Mouse (Mus musculus) midbrain, postnatal 0 days (tissue): ENCODE measurements around the gene Irf8. TPM values are rescaled to one million over a fixed set of nuclear protein-coding genes. Genes with fewer than 3 reads are reported as not detected.
"Not testable (repeated sequence)": the region's sequence is repeated elsewhere in the genome, so short reads cannot be mapped to it uniquely, and the experiment has no call there.

ENCODE experiments used
- ATAC-seq: fragments of 200-750 bp; cut with Nextera tagmentation; 2 replicates; pipeline ENCODE4 v1.8.0; 2017; ENCODE audit warnings: moderate number of reproducible peaks, mild to moderate bottlenecking, moderate TSS enrichment, moderate library complexity; ENCODE audit not compliant: low FRiP score
- DNase-seq: peaks from one replicate; pipeline ENCODE4 v3.0.0-alpha.2; 2015; ENCODE audit warnings: low spot score
- H3K27ac ChIP-seq: fragments of 300-500 bp; sonication (generic); 2 replicates; pipeline ENCODE4 v1.5.1; 2014; ENCODE audit warnings: low read depth, mild to moderate bottlenecking, low read length, mixed read lengths
- H3K27me3 ChIP-seq: fragments of 300-500 bp; sonication (generic); 2 replicates; pipeline ENCODE4 v1.6.1; 2014; ENCODE audit warnings: low read length, control low read depth, mixed read lengths; ENCODE audit not compliant: insufficient read depth
- H3K36me3 ChIP-seq: fragments of 300-500 bp; sonication (generic); 2 replicates; pipeline ENCODE4 v1.6.1; 2014; ENCODE audit warnings: low read length, control low read depth, mixed read lengths; ENCODE audit not compliant: insufficient read depth
- H3K4me1 ChIP-seq: fragments of 300-500 bp; sonication (generic); 2 replicates; pipeline ENCODE4 v1.6.1; 2014; ENCODE audit warnings: mild to moderate bottlenecking, control low read depth, antibody characterized with exemption, low read length, mixed read lengths; ENCODE audit not compliant: insufficient read depth
- H3K4me2 ChIP-seq: fragments of 300-500 bp; sonication (generic); 2 replicates; pipeline ENCODE4 v1.6.1; 2014; ENCODE audit warnings: low read depth, mild to moderate bottlenecking, low read length, mixed read lengths; ENCODE audit not compliant: poor library complexity, severe bottlenecking
- H3K4me3 ChIP-seq: fragments of 300-500 bp; sonication (generic); 2 replicates; pipeline ENCODE4 v1.5.1; 2014; ENCODE audit warnings: low read depth, mild to moderate bottlenecking, low read length, moderate library complexity
- H3K9ac ChIP-seq: fragments of 300-500 bp; sonication (generic); replicated peaks from 2 replicates; pipeline ENCODE4 v1.6.1; 2014; ENCODE audit warnings: mild to moderate bottlenecking, low read length, moderate library complexity, mixed read lengths; ENCODE audit not compliant: poor library complexity, severe bottlenecking
- H3K9me3 ChIP-seq: fragments of 300-500 bp; sonication (generic); 2 replicates; pipeline ENCODE4 v1.6.1; 2016; ENCODE audit warnings: low read length, control low read depth
- CTCF ChIP-seq: IDR thresholded peaks from 2 replicates; pipeline ENCODE4 v1.5.1; 2016; ENCODE audit warnings: antibody characterized with exemption, mild to moderate bottlenecking
- WGBS: fragments of 180-500 bp; shearing (Covaris S2); extraction: QIAGEN DNeasy Blood & Tissue Kit; methylation state at CpG from one replicate; pipeline ENCODE4 v1.1.7; 2014; 5-methylcytosine and 5-hydroxymethylcytosine counted together
- polyA plus RNA-seq: library from polyadenylated mRNA; unstranded; fragments of >200 nt; fragmentation: Nextera tagmentation; extraction: Ambion mirVana; gene quantifications from 2 replicates; pipeline ENCODE4 v1.2.1, GENCODE M21; 2015
- total RNA-seq: library from RNA; depleted of rRNA; stranded (reverse); fragments of >200 nt; gene quantifications from 2 replicates; pipeline ENCODE4 v1.2.3, GENCODE M21; 2014

The Irf8 gene
- total and polyA plus RNA-seq, 2 experiments from 2014 or later = 3.2 to 5.0 TPM

GRCm38 (mm10) chr8:120715200-120715599 is 21.0 kb upstream of the Irf8 start:
- Histone ChIP-seq H3K4me1 (no peaks in the 10 kb centered on the region), H3K36me3 (no peaks in the 10 kb centered on the region), H3K27ac (no peak overlapping the region), H3K9ac (no peak overlapping the region), H3K4me3 (no peak overlapping the region), H3K27me3 (no peaks in the 10 kb centered on the region), H3K9me3 (no peaks in the 10 kb centered on the region), H3K4me2 (no peak overlapping the region)
- WGBS = 71% methylated on average over 6 of the region's 6 CpGs
- TF ChIP-seq CTCF = no peak
- no peak for DNase-seq
- no peak for ATAC-seq

GRCm38 (mm10) chr8:120715996-120716680 is 20.0 kb upstream of the Irf8 start:
- H3K27me3 ChIP-seq = no peaks in the 10 kb centered on the region
- no peak for TF ChIP-seq CTCF
- no peak overlapping the region for H3K27ac ChIP-seq
- no peaks in the 10 kb centered on the region for H3K9me3 ChIP-seq
- H3K4me3 ChIP-seq = no peak overlapping the region
- WGBS = 79% methylated on average over 15 of the region's 15 CpGs
- ATAC-seq (no peak), DNase-seq (no peak)
- no peaks in the 10 kb centered on the region for H3K4me1 ChIP-seq
- no peak overlapping the region for H3K4me2 ChIP-seq
- no peak overlapping the region for H3K9ac ChIP-seq
- no peaks in the 10 kb centered on the region for H3K36me3 ChIP-seq

GRCm38 (mm10) chr8:120719586-120720236 is 16.4 kb upstream of the Irf8 start:
- Histone ChIP-seq H3K36me3 (no peaks in the 10 kb centered on the region), H3K9ac (no peak overlapping the region), H3K27me3 (no peaks in the 10 kb centered on the region), H3K9me3 (no peaks in the 10 kb centered on the region), H3K4me2 (no peak overlapping the region), H3K4me1 (no peaks in the 10 kb centered on the region), H3K4me3 (no peak overlapping the region), H3K27ac (no peak overlapping the region)
- WGBS = 76% methylated on average over 19 of the region's 19 CpGs
- no peak for TF ChIP-seq CTCF
- DNase-seq (no peak), ATAC-seq (no peak)

GRCm38 (mm10) chr8:120723025-120723424 is 13.1 kb upstream of the Irf8 start:
- H3K36me3 ChIP-seq = no peaks in the 10 kb centered on the region
- H3K27me3 ChIP-seq = no peaks in the 10 kb centered on the region
- H3K4me3 ChIP-seq = no peak overlapping the region
- H3K9ac ChIP-seq = no peak overlapping the region
- H3K4me2 ChIP-seq = no peak overlapping the region
- peak; percentile 47 for TF ChIP-seq CTCF
- no peaks in the 10 kb centered on the region for H3K4me1 ChIP-seq
- WGBS = 69% methylated on average over 6 of the region's 6 CpGs
- no peak for ATAC-seq
- H3K27ac ChIP-seq = no peak overlapping the region
- H3K9me3 ChIP-seq = no peaks in the 10 kb centered on the region
- no peak for DNase-seq

GRCm38 (mm10) chr8:120724096-120724495 is 12.1 kb upstream of the Irf8 start:
- WGBS = 85% methylated on average over 2 of the region's 4 CpGs

GRCm38 (mm10) chr8:120724816-120725575 is 11.2 kb upstream of the Irf8 start:
- Histone ChIP-seq H3K36me3 (no peaks in the 10 kb centered on the region), H3K9me3 (no peaks in the 10 kb centered on the region), H3K4me3 (no peak overlapping the region), H3K27ac (no peak overlapping the region), H3K27me3 (peaks cover 3% of the 10 kb centered on the region; the same call in 1 of the 2 replicates), H3K4me1 (no peaks in the 10 kb centered on the region), H3K9ac (no peak overlapping the region), H3K4me2 (no peak overlapping the region)
- DNase-seq = no peak
- no peak for ATAC-seq
- WGBS = 82% methylated on average over 17 of the region's 17 CpGs
- no peak for TF ChIP-seq CTCF

More at GRCm38 (mm10) chr8:120724096-120724495, 12.1 kb upstream of the Irf8 start:
- H3K27ac ChIP-seq, H3K4me2 ChIP-seq, H3K4me3 ChIP-seq, ATAC-seq, DNase-seq, H3K36me3 ChIP-seq, H3K27me3 ChIP-seq, H3K4me1 ChIP-seq, H3K9ac ChIP-seq, H3K9me3 ChIP-seq: not testable (repeated sequence)
- peak; percentile 34 for TF ChIP-seq CTCF
